Mouse (Mus musculus) lung, postnatal 10 days (tissue): ENCODE results near the gene Apof.
A peak's percentile ranks its signal among the peaks of the same experiment; 100 is the strongest.
"Not testable (repeated sequence)": the region's sequence is repeated elsewhere in the genome, so short reads cannot be mapped to it uniquely, and the experiment has no call there.

Source experiments
- DNase-seq: peaks from one replicate; pipeline ENCODE4 v3.0.0; 2021

Gene Apof

DNA sequence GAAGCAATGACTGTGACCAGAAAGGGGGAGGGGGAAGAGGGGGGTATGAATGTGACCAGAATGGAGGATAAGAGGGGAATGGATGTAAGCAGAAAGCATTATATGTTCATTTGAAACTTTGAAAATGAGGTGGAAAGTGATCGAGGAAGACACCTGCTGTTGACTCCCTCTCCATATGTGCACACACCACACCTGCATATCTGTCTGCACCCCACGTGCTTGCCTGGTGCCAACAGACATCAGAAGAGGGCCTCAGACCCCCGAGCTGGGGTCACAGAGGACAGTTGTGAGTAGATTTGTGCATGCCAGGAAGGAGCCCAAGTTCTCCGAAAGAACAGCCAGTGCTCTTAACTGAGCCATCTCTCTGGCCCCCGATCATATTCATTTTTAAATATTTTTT, 8.5 kb upstream of the Apof start:
- DNase-seq = no peak

- not testable (repeated sequence) for DNase-seq
These were observed 8.1 kb upstream of the Apof start for GRCm38 (mm10) chr10:128260376-128260775.

GRCm38 (mm10) chr10:128262300-128262699, 6.2 kb upstream of the Apof start:
- DNase-seq = no peak

DNA sequence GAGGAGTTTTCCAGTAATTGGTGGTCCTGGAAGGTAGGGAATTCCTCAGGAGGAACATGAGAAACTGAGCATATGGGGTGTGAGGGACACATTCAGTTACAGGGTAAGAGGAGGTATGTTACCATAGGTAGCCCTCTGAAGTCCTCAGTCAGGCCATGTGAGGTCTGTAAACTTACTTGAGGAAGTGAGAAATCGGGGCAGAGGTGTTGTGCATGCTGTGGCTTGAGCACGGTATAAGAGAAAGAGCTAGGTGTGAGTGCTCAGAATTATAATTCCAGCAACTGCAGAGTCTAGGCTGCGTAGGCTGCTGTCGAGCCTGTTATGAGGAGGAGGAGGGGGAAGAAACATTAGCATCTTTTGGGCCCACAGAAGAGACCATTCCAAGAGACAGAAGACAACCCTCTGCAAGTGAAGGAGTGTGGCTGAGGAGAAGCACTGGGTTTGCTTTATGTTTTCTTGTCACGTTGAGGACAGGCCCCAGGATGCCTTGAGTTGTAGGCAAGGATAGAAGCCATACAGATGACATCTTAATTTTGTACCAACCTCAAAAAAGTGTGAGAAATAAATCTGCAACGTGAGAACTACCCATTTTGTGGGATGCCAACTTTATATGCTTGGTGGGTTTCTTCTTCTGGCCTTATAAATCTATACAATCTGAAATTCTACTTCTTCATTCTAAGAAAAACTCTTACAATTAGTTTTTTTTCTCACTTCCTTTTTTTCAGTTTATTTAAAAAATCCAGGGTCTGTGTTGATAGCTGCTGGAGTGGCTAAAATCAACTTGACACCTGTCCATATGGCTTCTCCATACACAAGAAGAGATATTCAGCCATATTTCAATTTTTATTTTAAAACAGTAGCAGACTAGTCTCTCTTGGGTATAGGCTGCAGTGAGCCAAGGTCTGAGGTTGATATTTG, 4.8 kb upstream of the Apof start:
- DNase-seq = no peak

- DNase-seq = no peak
These were observed 887 bp downstream of the Apof start for GRCm38 (mm10) chr10:128269206-128269910.

DNA sequence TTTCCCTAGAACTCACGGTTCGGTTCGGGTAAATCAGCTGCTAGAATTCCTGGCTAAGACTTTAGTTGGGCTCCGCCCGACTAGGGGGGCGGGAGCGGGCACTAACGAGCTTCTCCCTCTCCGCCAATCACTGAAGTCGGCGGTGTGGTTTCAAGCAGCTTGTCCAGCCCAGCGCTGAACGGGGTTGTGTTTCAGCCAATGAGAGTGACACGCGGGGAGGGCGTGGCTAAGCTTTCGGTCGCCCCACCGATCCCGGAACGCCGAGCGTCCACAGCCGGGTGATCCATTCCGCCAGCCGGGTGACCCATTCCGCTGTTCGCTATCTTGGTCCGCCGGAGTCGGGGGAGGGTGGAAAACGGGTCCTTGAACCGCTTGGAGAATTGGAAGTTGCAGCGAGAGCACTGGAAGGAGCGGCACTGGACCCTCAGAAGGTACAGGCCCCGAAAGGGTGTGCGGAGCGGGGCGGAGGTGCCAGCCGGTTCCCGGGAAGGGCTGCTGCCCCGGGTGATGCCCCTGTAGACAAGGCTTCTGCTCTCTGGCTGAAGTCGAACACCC, 1.9 kb downstream of the Apof start, which contains the start of gene Stat2:
Gene Stat2 (plus strand): TSS at position 273 of the 555 bp plus-strand sequence.
- peak; percentile 99 for DNase-seq

DNA sequence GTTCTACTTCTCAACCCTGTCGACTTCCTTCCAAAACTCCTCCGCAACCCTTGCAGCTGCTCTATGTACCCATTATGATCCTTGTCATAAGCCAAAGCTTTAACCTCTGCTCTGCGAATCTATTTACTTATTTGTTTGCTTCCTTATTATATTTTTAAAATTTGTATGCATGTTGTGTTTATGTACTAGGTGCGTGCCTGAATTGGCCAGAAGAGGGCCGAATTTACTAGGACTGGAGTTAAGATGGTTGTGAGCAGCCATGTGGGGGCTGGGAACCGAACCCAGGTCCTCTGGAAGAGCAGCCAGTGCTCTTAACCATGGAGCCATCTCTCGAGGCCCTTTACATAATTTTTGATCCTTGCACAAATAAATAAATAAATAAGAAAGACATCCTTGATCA, 2.4 kb downstream of the Apof start:
- DNase-seq = no peak

GRCm38 (mm10) chr10:128271883-128272282, 3.4 kb downstream of the Apof start:
- peak; percentile 46 for DNase-seq

- DNase-seq = not testable (repeated sequence)
These were observed 4.5 kb downstream of the Apof start for GRCm38 (mm10) chr10:128272819-128273439.

DNA sequence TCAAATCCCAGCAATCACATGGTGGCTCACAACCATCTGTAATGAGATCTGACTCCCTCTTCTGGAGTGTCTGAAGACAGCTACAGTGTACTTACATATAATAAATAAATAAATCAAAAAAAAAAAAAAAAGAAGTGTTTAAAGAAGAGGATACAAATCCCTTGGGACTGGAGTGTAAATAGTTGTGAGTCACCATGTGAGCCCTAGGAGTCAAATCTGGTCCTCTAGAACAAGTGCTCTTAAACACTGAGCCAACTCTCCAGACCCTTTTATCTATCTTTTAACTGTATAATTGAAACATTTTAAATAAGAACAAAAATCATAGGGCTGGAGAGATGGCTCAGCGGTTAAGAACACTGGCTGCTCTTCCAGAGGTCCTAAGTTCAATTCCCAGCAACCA, 6.9 kb downstream of the Apof start:
- DNase-seq = not testable (repeated sequence)

DNA sequence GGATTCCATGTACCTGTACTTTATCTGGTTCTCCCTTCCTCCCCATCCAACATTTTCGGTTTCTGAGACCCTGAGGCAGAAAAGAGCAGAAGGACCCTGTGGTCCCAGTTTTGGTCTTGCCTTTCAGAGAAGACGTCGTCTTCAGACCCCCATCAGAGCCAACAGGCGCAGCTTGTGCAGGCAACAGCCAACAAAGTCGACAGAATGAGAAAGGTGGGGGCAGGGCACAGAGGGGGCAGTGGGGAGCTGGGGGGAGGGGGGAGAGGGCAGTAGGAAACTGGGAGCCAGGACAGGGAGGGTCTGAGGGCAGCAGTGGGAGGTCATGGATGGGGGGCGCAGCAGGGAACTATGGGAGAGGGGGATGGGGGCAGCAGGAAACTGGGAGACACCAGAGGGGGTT, 9.7 kb downstream of the Apof start:
- no peak for DNase-seq

DNA sequence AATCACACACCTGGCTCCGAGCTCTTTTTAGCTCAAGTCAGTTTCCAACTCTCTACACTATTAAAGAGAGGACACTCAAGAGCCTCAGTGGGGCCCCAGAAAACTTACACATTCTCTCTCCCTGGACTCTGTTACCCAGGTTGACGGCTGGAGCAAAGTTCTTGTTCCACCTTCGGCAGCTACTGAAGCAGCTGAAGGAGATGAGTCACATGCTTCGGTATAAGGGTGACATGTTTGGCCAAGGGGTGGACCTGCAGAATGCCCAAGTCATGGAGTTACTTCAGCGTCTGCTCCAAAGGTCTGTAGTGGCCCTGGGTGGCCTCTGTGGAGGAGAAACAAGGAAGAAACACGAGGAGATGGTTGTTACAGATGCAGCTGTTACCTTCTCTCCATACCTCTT, 12.5 kb downstream of the Apof start:
- no peak for DNase-seq

DNA sequence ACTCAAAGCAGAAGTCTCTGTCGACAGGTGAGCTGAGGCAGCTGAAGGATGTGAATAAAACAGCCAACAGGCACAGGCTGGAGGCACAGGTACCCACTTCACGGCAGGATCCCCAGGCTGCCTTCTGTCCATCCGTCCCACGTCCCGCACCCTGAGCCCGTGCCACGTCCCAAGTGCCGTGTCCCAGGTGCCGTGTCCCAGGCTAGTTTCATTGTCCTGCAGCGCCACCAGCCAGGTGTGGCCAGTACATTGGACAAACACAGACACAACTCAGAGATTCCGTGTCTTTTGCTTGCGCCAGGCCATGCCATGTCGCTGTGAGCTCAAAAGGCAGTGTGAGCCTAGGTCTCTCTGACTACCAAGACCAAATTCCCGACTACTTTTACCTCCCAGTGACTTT, 13.2 kb downstream of the Apof start:
- no peak for DNase-seq

- no peak for DNase-seq
These were observed 14.5 kb downstream of the Apof start for GRCm38 (mm10) chr10:128282886-128283450.

- DNase-seq = peak; percentile 77
These were observed 15.4 kb downstream of the Apof start for GRCm38 (mm10) chr10:128283604-128284579.

GRCm38 (mm10) chr10:128290594-128290993, 22.1 kb downstream of the Apof start:
- DNase-seq = not testable (repeated sequence)

DNA sequence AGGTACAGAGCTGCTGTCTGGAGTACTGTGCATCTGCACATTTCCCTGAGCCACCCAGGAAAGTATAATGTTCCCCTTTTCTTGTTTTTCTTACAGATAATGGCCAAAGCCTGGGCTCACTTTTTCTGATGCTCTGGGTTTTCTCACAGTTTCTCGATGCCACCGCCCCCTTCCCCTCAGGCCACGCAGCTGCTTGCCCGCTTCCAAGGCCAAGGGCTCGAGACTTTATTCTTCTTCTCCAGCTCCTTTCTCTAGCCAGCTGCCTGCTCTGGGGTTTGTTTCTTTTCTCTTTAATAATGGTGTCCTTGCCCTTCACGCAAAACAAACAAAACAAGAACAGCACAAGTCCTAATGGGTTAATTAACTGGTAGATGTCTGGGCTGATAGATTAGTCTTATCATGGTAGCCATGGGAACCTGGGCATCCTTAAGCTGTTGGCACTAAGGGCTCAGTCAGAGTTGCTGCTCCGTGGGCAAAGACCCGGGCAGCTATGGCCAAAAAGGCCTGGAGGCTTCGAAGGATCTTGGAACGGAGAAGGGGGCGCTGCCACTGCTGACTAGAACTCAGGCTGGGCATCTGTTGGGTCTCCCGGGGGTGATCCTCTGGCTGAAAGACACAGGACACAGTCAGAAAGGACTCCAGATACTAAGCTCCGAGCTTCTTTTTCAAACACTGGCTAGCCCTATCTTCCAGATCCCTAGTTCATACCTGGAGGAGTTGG, 28.1 kb downstream of the Apof start:
- no peak for DNase-seq

- DNase-seq = no peak
These were observed 28.8 kb downstream of the Apof start for GRCm38 (mm10) chr10:128297221-128297620.

DNA sequence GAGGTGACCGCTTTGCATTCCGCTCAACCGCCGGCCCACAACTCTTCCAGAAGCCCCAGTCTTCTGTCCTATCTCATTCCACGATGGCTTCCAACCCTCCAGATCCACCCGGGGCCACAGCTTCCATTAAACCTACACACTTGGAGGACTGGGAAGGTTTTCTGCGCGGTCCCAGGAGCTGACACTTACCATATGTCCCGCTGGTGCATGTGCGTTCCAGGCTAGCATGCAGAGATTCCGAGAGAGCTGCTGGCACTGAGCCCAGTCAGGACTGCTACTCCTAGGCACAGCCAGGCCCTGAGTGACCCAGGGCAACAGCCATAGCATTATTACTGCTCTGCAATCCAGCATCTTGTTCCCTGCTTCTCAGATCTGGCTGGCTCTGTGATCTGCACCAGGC, 29.2 kb downstream of the Apof start:
- DNase-seq = peak; percentile 37

DNA sequence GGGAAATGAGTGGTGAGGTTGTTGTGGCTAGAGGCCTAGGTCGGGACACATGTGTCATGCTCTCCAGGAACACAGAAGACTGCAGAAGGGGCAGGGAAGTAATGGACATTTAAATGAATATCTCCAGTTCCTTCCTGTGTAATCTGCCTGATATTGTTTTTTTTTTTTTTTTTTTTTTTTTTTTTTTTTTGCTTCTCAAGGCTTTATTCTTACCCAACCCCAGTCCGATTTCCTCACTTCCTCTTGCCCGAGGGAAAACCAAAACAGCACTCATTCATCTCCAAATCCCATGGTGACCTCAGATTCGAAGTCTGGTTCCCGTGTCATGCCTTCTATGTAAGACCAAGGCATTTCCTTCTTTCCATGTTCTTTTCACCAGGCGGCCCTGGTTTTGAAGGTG, 29.8 kb downstream of the Apof start:
- no peak for DNase-seq

DNA sequence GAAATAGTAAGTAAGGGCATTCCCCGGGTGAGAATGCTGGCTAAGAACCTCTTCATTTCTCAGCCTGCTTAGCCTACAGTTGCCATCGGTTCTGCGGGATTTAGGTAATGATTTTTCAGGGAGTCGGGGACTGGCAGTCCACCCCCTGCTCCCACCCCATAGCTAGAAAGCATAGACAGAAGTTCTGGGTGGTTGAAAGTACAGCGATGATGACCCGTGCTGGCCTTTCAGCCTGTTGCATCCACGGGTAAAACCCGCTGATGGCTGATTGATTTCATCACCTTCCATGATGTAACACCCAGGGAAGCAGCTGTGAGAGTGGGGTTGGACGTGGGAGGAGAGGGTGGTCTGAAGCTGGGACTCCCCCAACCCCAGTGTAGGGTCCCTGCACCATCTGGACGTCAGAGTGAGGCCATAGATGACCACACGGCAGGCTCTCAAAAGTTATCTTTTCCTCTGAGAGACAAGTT, 30.3 kb downstream of the Apof start, which contains the start of gene Il23a:
Gene Il23a (minus strand): TSS at position 51 of the 470 bp plus-strand sequence.
- DNase-seq = no peak
